Mouse (Mus musculus): ENCODE data around the gene Cotl1. TPM values are rescaled to one million over a fixed set of nuclear protein-coding genes. Genes with fewer than 3 reads are reported as not detected.

Gene Cotl1
- polyA plus RNA-seq, 1 experiment from 2014 or later: 33.3 TPM

DNA sequence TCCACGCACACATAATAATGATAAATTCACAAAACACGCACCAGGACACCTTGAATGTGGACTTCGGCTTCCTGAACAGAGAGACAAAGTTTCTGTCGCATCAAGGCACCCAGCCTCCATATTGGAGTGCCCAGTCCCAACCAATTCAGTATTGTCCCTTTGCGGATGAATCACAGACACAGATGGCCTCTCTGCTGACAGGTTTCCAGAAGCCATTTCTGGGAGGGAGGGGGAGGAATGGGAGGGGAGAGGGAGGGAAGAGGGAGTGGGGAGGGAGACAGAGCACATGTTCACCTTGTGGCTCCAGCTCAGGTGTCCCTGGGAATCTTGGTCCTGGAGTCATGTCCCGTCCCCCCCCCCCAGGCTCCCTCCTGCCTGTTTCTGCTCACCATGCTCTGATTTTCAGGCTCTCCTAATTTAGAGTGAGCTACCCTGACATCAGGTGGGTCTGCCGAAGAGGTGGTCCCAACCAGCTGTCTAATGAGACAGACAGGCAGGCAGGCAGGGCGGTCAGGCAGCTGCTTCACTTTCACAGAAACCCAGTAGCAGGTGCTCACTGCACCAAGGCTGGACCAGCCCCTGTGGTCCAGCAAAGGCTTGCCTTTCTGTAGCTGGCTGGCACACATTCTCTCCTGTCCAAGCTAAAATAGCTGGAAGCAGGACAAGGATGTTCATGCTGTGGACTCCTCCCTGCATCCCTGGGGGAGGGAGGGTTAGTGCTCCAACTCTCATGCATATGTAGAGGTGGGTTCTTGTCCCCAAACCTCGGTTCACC lies 51.5 kb downstream of the Cotl1 start:
- in situ Hi-C loops (cut with MboI; ENCODE audit: low pct_unique_long_range_greater_than_20kb): no loop called here
- ChIA-PET CTCF (interaction anchor here (0.9 kb wide), 1 partner anchor 10 kb away, joined by 3 read pairs; no protein-coding TSS in a partner anchor), POLR2A (no interaction called here)
- ATAC-seq (no peak), DNase-seq (ENCODE audit: low read depth, low spot score) (no peak)
- no peaks in the 10 kb centered on the region for H3K27me3 ChIP-seq
- no peak for TF ChIP-seq CTCF (IDR thresholded peaks at IDR 0.05)

DNA sequence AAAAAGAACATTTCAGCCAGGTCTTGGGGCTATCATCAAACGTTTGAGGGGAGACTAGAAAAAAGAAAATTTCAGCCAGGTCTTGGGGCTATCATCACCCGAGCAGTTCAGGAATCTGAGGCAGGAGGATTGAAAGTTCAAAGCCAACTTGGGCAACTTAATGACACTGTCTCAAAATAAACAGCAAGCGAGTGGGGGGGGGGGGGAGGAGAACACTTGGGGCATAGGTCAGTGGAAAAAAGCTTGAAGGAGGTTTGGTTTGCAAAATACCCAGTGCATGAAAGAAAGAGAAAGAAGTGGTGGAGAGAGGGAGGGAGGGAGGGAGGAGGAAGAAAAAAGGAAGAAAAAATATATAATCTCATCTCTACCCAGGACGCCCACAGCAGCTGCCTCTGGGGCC lies 53.0 kb downstream of the Cotl1 start:
- ChIA-PET POLR2A (no interaction called here), CTCF (no interaction called here)
- in situ Hi-C loops (cut with MboI; ENCODE audit: low pct_unique_long_range_greater_than_20kb): no loop called here

DNA sequence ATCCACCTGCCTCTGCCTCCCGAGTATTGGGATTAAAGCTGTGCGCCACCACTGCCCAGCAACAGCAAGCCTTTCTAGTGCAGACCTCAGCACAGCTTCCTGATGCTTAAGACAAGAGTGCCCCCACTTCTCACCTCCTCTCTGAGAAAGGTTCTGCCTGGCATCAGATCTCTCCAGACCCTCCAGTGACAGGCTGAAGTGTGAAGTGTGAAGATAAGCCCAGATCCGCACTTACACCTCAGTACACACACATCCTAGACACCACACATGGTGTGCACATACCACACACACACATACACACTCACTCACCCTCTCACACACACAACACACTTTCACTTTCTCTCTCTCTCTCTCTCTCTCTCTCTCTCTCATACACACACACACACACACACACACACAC lies 53.5 kb downstream of the Cotl1 start:
- no peak for TF ChIP-seq CTCF (IDR thresholded peaks at IDR 0.05)
- CTCF ChIA-PET: interaction anchor here (1.2 kb wide), 1 partner anchor 100 kb away, joined by 3 read pairs; no protein-coding TSS in a partner anchor
- in situ Hi-C loops (cut with MboI; ENCODE audit: low pct_unique_long_range_greater_than_20kb): no loop called here
- no peaks in the 10 kb centered on the region for H3K27me3 ChIP-seq
- DNase-seq (ENCODE audit: low read depth, low spot score) (no peak), ATAC-seq (no peak)
- POLR2A ChIA-PET: no interaction called here

More for the DNA sequence above, 53.0 kb downstream of the Cotl1 start:
- ATAC-seq (no peak), DNase-seq (ENCODE audit: low read depth, low spot score) (no peak)
- TF ChIP-seq CTCF (IDR thresholded peaks at IDR 0.05): no peak
- H3K27me3 ChIP-seq: no peaks in the 10 kb centered on the region

DNA sequence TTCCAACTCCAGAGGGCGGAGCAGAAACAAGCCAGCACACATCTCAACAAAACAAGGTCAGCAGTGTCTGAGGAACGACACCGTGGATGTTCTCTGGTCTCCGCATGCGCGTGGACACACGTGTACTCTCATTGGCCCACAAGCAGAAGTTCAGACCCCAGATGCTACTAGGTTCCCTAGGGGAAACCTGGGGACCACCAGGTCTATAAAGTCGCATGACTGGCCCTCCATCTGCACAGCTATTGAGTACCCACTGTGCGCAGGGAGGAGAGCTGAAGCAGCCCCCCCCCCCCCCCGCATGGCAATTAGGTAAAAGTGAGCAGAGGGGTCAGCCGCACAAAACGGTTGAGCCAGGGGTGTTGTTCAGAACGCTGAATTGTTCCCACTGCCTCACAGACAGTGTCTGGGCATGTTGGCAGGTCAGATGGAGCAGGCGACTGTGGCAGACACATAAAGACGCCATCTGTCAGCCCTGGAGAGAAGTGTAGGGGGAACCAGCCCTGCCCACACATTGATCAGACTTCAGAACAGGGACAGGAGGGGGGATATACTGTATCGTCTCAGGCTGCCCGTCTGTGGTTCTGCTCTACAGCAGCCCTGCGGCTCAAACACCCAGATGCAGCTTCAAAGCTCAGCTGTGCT lies 54.5 kb downstream of the Cotl1 start:
- no peak for DNase-seq (ENCODE audit: low read depth, low spot score)
- no peak for TF ChIP-seq CTCF (IDR thresholded peaks at IDR 0.05)
- no peaks in the 10 kb centered on the region for H3K27me3 ChIP-seq
- ATAC-seq: no peak
- ChIA-PET POLR2A (no interaction called here), CTCF (interaction anchor here (1.2 kb wide), 1 partner anchor 101 kb away, joined by 3 read pairs; no protein-coding TSS in a partner anchor)
- in situ Hi-C loops (cut with MboI; ENCODE audit: low pct_unique_long_range_greater_than_20kb): no loop called here

DNA sequence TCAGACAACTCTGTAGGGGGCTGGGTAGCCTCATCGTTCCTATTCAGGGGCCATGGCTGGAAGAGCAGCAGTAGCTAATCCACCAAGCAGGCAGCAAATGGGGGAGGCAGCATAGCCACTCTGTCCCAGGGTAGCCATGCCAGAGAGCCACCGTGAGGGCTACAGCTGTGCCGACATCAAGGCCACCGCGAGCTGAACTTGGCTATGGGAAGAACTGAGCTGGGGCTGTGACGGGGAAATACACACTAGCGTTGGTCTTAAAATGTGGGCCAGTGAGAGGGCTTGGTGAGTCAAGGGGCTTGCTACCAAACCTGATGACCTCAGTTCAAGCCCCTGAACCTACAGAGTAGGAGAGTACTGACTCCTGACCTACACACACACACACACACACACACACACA lies 55.7 kb downstream of the Cotl1 start:
- no peak for TF ChIP-seq CTCF (IDR thresholded peaks at IDR 0.05)
- POLR2A ChIA-PET: no interaction called here

DNA sequence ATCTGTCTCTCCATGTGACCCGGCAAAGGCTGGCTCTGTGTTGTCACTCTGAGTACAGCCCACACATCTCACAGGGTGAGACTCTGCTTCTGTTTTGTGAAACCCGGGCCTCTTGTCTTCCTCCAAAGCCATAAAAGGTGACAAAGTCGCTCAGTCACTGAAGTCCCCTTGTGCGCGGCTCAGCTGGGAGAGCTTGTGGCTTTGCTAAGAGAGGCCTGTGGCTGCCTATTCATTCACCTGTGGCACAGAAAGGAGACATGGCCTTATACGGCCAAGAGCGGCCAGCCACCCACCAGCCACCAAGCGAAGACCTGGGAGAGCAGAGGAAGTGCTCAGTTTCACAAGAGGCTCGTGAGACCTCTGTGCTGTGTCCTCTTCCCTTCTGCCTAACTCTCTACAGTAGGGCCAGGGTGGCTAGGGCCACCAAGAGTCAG lies 56.2 kb downstream of the Cotl1 start:
- no peak for ATAC-seq
- no peaks in the 10 kb centered on the region for H3K27me3 ChIP-seq
- ChIA-PET POLR2A (no interaction called here), CTCF (interaction anchor here (1.0 to 2.7 kb wide), 2 partner anchors 60 to 103 kb away, joined by 5 to 23 read pairs; no protein-coding TSS in a partner anchor)
- TF ChIP-seq CTCF (IDR thresholded peaks at IDR 0.05): no peak
- in situ Hi-C loops (cut with MboI; ENCODE audit: low pct_unique_long_range_greater_than_20kb): loop anchor here (5.0 kb wide), 3 partner anchors 58 to 298 kb away; partner anchors contain the start of gene Cotl1
- DNase-seq (ENCODE audit: low read depth, low spot score): no peak

More for the DNA sequence above, 55.7 kb downstream of the Cotl1 start:
- H3K27me3 ChIP-seq: no peaks in the 10 kb centered on the region
- DNase-seq (ENCODE audit: low read depth, low spot score): no peak
- no peak for ATAC-seq
- in situ Hi-C loops (cut with MboI; ENCODE audit: low pct_unique_long_range_greater_than_20kb): loop anchor here (5.0 kb wide), 3 partner anchors 58 to 298 kb away; partner anchors contain the start of gene Cotl1
- CTCF ChIA-PET: interaction anchor here (1.0 kb wide), 1 partner anchor 59 kb away, joined by 5 read pairs; no protein-coding TSS in a partner anchor

DNA sequence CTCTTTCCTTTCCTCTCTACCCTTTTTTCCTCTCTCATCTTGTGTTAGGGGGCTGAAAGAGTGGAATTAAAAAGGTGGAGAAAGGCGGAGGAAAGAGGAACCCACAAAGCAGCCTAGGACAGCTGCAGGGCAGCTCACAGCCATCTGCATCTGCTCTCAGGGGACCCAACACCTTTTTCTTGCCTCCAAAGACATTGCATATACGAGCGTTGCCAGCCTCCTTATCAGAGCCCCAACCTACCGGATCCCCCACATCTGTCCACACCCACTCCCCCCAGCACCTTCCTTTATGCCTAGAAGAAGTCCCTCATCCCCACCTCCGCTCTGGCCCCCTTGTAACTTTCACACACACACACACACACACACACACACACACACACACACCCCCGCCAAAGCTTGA lies 56.8 kb downstream of the Cotl1 start:
- no peak for TF ChIP-seq CTCF (IDR thresholded peaks at IDR 0.05)
- ChIA-PET POLR2A (no interaction called here), CTCF (interaction anchor here (1.3 to 2.7 kb wide), 4 partner anchors 59 to 133 kb away, joined by 4 to 23 read pairs (median 13); no protein-coding TSS in a partner anchor)
- in situ Hi-C loops (cut with MboI; ENCODE audit: low pct_unique_long_range_greater_than_20kb): loop anchor here (5.0 kb wide), 3 partner anchors 59 to 299 kb away; partner anchors contain the start of gene Cotl1
- no peak for ATAC-seq
- no peaks in the 10 kb centered on the region for H3K27me3 ChIP-seq
- DNase-seq (ENCODE audit: low read depth, low spot score): no peak

DNA sequence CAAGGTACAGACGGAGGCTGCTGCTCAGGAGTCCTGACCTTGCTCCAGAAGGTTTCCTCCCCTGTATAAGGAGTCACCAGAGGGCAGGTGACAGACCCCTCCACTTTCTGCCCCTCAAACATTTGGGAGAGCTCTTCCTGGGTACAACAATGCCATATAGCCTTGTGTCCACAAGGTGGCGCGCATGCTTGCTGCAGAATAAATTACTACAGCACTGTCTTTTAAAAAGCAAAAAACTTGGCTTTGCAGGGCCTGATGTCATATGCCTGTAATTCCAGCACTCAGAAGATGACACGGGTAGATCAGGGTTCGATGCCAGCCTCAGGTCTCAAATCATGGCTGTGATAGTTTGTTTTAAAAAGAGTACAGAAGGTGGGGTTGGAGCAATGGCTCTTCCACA lies 57.6 kb downstream of the Cotl1 start:
- no peak for DNase-seq (ENCODE audit: low read depth, low spot score)
- ChIA-PET CTCF (interaction anchor here (0.8 to 8.6 kb wide), 18 partner anchors 10 to 167 kb away, joined by 3 to 121 read pairs (median 4); no protein-coding TSS in a partner anchor), POLR2A (interaction anchor here (0.6 kb wide), 1 partner anchor 58 kb away, joined by 3 read pairs; no protein-coding TSS in a partner anchor)
- TF ChIP-seq CTCF (IDR thresholded peaks at IDR 0.05): no peak
- in situ Hi-C loops (cut with MboI; ENCODE audit: low pct_unique_long_range_greater_than_20kb): loop anchor here (5.0 kb wide), 3 partner anchors 60 to 300 kb away; partner anchors contain the start of gene Cotl1
- no peak for ATAC-seq
- H3K27me3 ChIP-seq: no peaks in the 10 kb centered on the region

DNA sequence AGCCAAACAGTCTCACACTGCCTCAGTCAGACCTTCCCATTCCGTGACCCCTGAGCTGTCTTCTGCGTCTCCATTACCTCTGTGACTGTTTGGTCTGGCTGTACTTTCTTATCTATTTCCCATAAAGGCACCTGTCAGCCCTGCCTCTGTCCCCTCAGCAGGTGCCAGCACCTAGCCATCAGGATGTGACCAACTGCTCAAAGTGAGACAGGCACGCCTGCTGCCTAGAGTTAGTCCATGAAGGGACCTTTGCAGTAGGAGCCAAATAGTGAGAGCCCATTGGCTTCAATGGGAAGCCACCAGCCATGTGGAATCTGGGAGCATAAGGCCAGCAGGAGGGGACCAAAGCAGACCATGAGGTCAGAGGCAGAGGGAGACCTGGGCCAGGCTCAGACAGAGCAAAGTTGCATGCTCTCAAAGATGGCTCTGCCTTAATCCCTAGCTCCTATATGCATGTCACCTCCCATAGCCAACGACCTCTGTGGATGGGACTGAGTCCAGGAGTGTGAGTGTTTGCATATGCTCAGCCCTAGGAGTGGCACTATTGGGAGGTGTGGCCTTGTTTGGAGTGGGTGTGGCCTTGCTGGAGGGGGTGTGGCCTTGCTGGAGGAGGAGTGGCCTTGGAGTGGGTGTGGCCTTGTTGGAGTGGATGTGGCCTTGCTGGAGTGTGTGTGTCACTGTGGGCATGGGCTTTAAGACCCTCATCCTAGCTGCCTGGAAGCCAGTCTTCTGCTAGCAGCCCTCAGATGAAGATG lies 59.1 kb downstream of the Cotl1 start:
- TF ChIP-seq CTCF (IDR thresholded peaks at IDR 0.05): no peak
- POLR2A ChIA-PET: interaction anchor here (0.6 to 1.2 kb wide), 2 partner anchors 61 to 122 kb away, joined by 3 read pairs; no protein-coding TSS in a partner anchor

More for the DNA sequence above, 59.1 kb downstream of the Cotl1 start:
- no peak for ATAC-seq
- in situ Hi-C loops (cut with MboI; ENCODE audit: low pct_unique_long_range_greater_than_20kb): loop anchor here (5.0 kb wide), 3 partner anchors 61 to 301 kb away; partner anchors contain the start of gene Cotl1
- DNase-seq (ENCODE audit: low read depth, low spot score): no peak
- H3K27me3 ChIP-seq: no peaks in the 10 kb centered on the region
- CTCF ChIA-PET: interaction anchor here (1.6 to 8.6 kb wide), 4 partner anchors 63 to 145 kb away, joined by 6 to 121 read pairs (median 18); no protein-coding TSS in a partner anchor

Measured in Patski (cell line).